Mouse (Mus musculus) heart, postnatal 10 days (tissue): ENCODE results near the gene Epb42. TPM values are rescaled to one million over a fixed set of nuclear protein-coding genes. Genes with fewer than 3 reads are reported as not detected.
"Not testable (repeated sequence)": the region's sequence is repeated elsewhere in the genome, so short reads cannot be mapped to it uniquely, and the experiment has no call there.

Experiments used
- DNase-seq, 2 experiments: peaks; one replicate each; pipeline ENCODE4 v3.0.0; 2021
- intact Hi-C: fragments of 180-260 bp; cut with DNase I; formaldehyde crosslinking; loops from one replicate; pipeline ENCODE4 v1.15.1; 2025
- total RNA-seq, 2 experiments: library from RNA; stranded (reverse); gene quantifications; 2 replicates each; pipeline ENCODE4 v1.2.3; 2021

Gene Epb42
- under 1 TPM; 0.47 to 0.93 TPM for total RNA-seq

DNA sequence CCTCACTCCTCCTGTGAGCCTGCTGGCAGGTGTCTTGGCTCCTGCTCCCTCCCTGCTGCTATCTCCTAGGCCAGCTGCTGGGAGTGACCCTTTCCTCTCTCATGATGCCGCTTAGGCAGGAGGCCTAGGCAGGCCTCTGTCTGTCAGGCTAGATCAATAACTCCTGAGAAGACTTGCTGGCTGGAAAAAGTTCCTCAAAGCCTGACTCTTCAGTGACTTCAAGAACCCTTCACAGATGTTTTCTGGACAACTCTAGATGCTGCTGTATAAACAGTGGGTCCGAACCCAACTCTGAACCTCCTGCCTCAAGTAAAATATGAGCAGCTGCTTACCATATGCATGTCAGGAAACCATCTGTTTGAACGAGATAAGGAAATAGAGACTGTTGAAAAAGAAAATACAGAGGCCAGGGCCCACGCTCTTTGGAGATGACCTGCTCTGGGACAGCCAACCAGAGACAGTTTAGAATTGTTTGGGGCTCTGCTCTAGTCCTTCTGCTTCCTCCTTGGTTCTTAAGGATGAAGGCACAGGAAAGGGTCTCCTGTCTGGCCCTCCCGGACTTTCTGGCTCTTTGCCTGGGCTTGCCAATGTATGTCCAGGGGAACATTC is at the start of gene Epb42:
Gene Epb42, minus strand, starts transcription at position 340 of the 609 bp plus-strand sequence.
- intact Hi-C loops, result no loop called here
- no peak for DNase-seq

DNA sequence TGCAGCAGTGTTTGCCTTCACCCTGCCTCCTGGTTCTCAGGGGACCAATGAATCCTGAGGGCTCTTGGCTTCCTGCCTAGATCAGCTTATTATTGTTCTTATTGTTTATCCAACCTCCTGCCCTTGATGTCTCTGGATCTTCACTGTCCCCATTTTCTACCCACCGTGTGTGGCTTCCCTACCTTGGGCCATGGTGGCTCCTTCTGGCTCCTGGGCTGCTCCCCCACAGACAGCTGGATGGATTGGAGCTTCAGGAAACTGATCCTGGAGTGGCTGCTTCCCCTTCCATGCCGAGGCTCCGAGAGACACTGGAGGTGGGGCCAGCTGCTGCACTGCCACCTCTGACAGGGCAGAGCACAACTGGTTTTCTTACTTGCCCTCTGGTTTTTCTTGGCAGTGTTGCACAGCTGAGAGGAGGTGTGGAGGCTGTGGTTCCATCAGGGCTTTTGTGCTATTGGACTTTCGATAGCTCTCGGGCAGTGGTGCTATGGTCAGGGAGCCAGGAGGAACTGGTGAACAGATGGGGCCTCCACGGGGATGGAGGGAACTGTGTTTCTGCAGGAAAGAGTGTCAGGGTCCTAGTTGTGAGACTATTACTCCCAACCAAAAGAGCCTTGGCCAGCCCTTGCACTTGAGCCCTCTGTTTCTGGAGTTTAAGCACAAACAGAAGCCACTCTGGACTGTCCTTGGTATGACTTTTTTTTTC is 48.8 kb upstream of the Epb42 start, which contains the start of gene Tgm5:
Gene Tgm5, minus strand, starts transcription at position 362 of the 706 bp plus-strand sequence.
- no peak for DNase-seq
- intact Hi-C loops, result no loop called here

DNA sequence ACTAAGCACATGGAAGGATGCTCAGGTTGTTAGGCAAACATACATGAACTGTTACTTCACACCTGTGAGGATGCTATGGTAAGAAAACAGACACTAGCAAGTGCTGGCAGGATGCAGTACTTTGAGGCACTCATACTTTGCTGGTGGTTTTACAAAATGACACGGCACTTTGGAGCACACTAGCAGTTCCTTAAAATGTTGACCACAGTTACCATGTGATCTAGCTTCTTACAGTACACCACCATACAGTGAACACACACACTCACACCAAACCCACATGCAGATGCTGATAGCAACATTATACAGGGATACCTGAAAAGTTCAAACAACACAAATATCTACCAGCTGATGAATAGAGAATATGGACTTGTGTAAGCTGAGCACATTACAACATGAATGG is 45.8 kb upstream of the Epb42 start:
- intact Hi-C loops, result no loop called here
- DNase-seq, result no peak

DNA sequence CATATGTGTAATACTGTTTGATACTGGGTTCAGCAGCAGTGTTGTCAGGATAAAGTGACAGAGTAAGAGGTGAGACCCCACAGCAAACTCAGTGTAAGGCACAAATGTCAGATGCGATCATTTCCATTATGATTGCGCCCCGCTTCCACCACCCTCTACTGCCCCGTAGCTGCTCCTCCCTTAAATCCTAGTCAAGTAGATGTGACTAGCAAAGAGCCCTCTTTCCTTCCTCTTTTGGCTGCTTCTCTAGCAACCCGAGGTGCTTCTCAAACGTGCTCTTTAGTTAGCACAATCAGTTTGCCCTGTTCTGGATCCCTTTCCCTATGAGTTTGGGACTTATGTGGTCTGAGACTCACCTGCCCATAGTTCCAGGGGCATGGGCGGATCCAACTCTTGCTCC is 37.9 kb upstream of the Epb42 start:
- intact Hi-C loops, result no loop called here
- DNase-seq, result no peak

DNA sequence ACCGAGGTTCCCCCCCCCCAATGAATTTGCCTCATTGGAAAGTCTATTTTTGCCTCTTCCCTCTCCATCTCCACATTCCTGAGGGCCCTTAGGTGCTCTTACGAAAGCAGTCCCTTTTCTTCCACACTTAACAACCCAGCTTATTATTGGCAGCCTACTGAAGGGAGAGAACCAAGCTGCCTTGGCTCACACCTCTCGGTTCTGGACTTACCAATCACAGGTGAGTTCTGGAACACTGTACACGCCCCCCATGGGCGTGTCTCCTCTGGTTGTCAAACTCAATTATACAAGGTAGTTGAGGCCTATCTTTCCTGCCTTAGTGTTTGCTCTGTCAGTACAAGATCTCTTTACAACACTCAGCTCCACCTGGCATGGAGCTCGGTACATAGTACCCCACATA is 35.0 kb upstream of the Epb42 start:
- DNase-seq, result no peak
- intact Hi-C loops, result no loop called here

DNA sequence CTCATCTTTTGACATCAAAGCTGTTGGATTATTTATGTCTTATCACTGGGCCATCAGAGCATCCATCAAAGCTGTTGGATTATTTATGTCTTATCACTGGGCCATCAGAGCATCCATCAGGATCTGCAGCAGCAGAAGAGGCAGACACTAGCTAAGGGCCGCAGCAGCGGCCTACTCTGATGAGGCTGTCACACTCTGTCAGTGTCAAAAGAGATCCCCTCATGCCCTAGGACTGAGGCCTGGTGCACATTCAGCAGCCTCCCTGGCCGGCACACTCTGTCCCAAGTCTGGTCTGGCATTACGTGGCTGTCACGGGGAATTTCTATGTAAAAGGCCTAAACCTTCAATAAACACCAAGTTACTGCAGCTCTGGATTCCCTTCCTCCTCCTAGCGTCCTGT is 32.6 kb upstream of the Epb42 start:
- DNase-seq, result no peak
- intact Hi-C loops, result no loop called here

DNA sequence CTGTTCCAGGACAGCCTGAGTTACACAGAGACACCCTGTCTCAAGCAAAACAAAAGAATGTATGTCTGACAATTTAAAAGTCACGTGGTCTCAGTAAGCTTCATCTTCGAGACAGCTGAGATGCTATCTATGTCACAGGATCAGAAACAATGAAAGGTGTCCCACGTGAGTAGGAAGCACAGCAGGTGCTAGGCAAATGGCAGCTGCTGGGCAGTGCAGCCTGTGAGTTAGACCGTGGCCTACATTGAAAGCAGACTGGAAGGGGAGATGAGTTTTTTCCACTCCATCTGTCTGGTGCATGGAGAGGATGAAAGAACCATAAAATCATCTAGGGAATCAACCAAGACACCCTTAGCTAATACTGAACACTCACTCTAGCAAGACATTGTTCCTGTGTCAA is 30.2 kb upstream of the Epb42 start:
- DNase-seq, result no peak
- intact Hi-C loops, result no loop called here

DNA sequence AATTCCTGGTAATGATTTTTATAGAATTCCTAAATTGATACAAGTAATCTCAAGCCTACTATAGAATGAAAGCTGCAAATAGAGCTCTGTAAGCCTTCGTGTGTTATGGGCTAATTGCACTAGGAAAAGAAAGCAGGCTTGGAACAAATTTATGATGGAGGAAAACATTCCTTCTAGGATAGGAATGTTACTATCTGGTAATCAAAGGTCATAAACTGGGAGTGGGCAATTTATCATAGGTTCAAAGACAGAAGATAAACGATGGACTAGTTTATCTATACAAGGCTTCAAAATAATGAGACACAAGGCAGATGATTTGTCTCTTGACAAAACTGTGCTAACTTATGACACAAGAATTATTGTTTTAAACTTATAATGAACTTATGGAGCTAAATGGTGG is 24.4 kb upstream of the Epb42 start:
- no peak for DNase-seq
- intact Hi-C loops, result no loop called here

DNA sequence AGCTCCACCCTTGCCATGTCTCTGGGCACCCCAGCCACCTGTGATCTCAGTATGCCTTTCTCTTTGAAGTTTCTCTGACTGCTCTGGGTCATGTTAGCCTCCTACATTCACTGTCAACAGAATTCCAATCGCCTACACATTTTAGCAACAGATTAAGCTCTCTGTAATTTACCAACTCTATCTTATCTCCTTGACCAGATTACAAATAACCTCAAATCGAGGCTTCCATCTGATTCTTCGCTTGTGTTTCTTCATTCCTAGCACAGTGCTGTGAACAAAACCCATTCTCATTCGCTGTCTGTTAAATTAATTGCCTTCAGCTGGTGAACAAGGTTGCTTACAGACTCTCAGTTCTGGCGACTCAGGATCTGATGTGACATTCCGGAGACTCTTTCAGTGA is 21.1 kb upstream of the Epb42 start:
- no peak for DNase-seq
- intact Hi-C loops, result no loop called here

DNA sequence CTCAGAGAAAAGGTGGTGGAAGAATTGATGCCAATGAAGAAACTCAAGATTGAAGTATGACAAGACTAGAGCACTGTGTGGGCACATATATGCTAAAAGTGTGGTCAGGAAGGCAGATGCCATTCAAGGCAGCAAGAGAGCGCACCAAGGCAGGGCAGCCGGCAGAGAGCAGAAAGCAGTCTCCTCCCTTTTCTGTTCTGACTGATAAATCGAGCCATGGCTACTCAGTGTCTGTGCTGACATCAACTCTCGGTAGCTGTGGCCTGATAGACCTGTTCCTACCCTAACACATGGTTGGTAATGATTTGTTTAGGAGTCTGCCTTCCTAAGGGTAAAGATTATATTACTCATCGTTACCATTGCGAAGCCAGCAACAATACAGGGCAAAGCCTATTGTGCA is 19.0 kb upstream of the Epb42 start:
- no peak for DNase-seq
- intact Hi-C loops, result no loop called here

DNA sequence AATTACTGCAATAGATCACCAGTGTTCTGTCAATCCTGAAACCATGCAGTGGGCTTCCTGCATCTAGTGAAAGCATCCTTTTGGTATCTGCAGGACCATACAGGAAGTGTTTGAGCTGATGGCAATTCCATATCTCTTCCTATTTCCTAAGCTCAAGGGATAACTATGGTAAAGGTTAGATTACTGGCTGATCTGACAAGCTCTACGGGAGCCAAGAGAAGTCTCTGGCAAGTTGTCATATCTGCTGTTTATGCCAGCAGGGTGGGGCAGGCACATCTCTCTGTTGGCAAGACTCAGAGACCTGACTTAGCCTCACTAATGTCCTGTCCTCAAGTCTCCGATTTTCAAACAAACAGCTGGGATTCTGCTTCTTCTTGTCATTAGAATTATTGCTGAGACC is 17.2 kb upstream of the Epb42 start:
- intact Hi-C loops, result no loop called here

DNA sequence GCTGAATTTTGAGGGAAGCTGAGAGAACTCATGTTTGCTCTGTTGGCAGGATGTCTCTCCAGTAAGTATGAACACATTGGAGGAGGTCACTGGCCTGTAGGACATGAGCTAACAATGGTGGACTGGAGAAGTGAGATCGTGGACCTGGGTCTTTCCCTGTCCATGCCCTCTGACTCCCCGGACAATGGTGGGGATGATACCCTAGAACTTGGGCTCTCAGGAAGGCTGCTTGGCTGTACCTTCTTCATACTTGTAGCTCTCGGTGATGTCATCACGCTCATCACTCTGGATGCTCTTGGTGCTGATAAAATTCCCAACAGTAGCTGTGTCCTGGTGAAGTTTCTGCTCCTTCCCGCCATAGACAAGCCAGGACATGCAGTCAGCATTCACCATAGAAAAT is 15.3 kb upstream of the Epb42 start:
- intact Hi-C loops, result no loop called here
- no peak for DNase-seq

More for the DNA sequence above, 17.2 kb upstream of the Epb42 start:
- DNase-seq, result no peak

DNA sequence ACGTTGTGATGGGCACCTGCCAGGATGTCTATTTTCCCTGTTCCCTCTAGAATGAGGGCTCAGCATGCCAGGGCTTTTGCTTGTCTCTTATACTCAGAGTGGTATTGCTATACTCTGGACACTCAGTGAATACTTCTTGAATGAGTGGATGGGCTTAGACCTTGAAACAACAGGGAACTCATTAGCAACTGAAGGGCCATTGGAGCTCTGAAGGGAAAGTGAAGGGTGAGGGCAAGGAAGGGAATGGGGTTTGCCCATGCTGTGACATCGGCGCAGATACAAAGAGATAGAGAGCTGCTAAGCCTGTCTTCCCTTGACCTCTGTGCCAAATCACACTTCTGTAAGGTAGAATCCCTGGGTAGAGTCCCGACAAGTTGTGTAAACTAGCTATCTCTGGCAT is 8.8 kb upstream of the Epb42 start:
- intact Hi-C loops, result no loop called here
- DNase-seq, result no peak

DNA sequence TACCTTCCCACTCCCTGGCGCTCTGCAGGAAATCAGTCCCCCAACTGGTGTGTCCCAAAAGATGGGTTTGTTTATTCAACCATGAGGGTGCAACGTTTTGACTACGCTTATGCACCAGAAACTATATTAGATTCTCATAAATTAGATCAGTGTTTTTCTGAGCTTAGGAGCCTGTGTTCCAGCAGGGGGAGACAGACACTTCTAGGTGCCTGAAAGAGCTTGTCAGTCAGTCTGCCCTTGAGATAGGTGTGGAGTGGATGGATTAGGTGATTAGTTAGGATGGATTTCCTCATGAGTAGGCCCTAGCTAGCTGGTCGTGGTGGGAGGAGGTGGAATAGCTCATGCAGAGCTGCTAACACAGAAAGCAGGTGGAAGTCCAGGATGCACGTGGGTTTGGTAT is 4.2 kb upstream of the Epb42 start:
- DNase-seq, result peak; percentile 40 to 54
- intact Hi-C loops, result loop anchor here (1.0 kb wide), 1 partner anchor 61 kb away; no protein-coding TSS in a partner anchor

DNA sequence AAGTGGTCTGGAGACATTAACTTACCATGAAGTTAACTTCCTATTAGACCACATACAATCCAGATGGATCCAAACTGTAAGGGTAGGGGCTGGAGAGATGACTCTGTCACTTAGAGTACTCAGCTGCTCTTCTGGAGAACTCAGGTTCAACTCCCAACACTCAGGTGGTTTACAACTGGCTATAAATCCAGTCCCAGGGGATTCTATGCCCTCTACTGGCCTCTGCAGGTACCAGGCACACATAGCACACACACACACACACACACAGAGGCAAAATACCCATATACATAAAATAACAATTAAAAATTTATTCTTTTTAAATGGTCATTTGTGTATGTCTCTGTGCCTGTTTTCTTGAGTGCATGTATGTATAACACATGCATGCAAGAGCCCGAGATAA is 2.5 kb upstream of the Epb42 start:
- intact Hi-C loops, result no loop called here
- DNase-seq, result no peak

DNA sequence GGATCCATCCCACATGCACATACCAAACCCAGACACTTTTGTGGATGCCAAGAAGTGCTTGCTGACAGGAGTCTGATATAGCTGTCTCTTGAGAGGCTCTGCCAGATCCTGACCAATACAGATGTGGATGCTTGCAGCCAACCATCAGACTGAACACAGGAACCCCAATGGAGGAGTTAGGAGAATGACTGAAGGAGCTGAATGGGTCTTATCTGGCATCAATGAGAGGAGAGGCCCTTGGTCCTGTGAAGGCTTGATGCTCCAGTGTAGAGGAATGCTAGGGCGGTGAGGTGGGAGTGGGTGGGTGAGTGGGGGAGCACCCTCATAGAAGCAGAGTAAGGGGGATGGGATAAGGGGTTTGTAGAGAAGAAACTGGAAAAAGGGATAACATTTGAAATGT is 2.0 kb upstream of the Epb42 start:
- DNase-seq, intact Hi-C loops: not testable (repeated sequence)

DNA sequence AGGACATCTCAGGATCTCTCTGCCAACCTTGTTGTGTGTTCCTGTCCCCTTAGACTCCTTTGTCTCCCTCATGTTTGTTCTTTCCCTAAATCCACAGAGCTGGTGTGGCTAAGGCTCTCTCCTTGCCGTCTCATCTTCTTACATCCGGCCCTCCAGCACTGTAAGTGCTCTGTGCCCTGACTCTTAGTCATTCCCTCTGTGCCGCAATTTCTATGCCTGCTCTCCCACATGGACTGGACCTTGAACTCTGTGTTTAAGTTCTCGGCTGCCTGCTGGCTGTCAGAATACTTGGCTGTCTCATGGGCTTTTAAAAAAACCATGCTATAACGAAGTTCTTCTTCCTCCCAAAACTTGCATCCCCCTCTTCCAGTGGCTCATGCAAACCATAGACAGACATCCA is 14.0 kb downstream of the Epb42 start:
- no peak for DNase-seq
- intact Hi-C loops, result no loop called here

DNA sequence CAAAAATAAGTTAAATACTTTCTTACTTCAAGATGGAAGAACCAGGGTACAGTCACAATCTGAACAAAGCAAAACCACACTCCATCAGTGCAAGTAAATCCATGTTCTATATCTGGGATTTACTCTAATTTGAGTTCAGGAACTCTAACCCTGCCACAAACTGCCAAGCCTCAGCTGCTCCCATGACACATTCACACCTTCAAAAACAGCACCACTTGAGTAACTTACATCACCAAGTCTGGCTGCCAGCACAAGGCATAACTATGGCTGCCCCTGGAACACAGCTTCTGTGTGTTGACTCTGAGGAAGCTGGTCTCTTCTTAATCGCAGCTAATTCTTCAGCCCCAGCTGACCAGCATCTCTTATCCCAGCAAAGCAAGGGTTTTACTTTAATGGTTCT is 19.7 kb downstream of the Epb42 start:
- peak in 1 of 2 experiments; percentile 28 for DNase-seq
- intact Hi-C loops, result no loop called here

DNA sequence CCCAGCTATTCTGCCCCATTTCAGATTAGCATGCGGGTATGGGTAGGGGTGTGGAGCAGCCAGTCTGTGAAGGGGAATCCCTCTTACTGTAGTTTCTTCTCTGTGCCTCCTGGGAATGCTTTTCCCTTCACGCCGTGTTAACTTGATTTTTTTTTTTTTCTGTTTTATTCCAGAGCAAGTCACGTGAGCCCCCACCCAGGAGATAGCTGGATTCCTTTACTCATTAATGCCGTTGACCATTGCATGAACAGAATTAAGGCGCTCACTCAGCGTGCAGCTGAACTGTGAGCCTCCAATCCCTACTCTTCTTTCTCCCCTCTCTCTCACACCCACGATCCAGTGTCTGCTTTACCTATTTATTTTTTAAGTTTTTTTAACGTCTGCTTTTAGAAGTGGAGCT is 20.6 kb downstream of the Epb42 start:
- intact Hi-C loops, result no loop called here
- no peak for DNase-seq

DNA sequence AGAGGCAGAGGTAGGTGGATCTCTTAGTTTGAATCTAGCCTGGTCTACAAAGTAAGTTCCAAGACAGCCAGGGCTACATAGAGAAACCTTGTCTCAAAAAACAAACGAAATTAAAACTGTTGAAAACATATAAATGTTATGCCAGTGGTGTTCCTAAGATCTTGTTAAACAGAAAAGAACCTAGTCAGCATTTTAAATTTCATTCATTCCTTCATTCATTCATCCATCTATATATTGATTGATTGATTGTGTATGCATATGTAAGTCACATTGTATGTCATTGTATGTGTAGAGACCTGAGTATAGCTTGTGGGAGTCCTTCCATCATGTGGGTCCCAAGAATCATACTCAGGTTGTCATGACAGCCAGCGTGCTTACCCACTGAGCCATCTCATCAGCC is 21.4 kb downstream of the Epb42 start:
- intact Hi-C loops, result no loop called here
- DNase-seq, result no peak

DNA sequence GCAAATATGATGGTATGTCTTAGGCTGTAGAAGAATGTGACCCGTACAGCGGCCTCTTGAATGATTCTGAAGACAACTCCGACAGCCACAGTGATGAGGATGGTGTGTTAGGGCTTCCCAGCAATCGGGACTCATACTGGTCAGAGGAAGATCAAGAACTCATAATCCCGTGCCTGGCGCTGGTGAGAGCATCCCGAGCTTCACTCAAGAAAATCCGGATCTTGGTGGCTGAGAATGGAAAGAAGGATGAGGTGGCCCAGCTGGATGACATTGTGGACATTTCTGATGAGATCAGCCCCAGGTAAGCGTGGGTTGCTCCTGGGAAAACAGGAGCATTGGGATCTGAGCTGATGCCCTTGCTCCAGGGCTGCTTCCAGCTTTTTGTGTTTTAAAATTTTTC is 24.2 kb downstream of the Epb42 start:
- DNase-seq, result no peak

DNA sequence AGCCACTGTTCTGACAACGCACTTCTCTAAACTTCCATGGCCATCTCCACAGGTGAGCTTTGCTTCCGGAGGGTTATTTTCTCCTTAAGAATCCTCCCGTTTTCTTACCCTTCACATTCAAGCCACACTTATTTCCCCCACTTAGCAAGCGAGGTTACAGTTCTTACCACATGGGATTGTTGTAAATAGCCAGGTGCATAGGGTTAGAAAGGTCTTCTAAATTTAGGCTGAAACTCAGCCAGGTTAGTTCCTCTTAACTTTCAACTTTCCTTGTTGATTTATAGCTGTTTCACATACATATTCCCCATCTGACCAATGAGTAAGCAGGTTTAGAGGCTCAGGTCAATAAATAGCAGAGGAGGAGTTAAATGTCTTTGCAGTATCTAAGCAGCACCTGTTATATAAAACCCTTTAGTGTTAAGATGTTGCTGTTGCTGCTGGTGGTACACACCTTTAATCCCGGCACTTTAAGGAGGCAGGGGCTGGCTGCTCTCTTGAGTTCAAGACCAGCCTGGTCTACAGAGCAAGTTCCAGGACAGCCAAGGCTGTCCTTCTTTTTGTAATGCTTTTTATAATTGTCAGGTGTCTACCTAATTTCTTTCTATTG is 27.7 kb downstream of the Epb42 start:
- no peak for DNase-seq
- intact Hi-C loops, result loop anchor here (5.0 kb wide), 1 partner anchor 37 kb away; the partner anchor contains the start of gene Ubr1

More for the DNA sequence above, 24.2 kb downstream of the Epb42 start:
- intact Hi-C loops, result no loop called here
